Mouse (Mus musculus): ENCODE data around the gene Etv2. TPM values are rescaled to one million over a fixed set of nuclear protein-coding genes. Genes with fewer than 3 reads are reported as not detected.

The Etv2 gene
- polyA plus RNA-seq, 1 experiment from 2014 or later = not detected

GRCm38 (mm10) chr7:30649591-30650540 lies 14.2 kb upstream of the Etv2 start, which contains the start of gene Rbm42:
Gene Rbm42 (minus strand): TSS chr7:30650317.
- H3K27me3 ChIP-seq (ENCODE audit: control insufficient read depth, insufficient read depth, low read length) = no peaks in the 10 kb centered on the region
- no peaks in the 10 kb centered on the region for H3K9me3 ChIP-seq (ENCODE audit: control insufficient read depth, low read length)
- H3K4me1 ChIP-seq (ENCODE audit: control insufficient read depth, insufficient read depth, low read length) = peaks cover 6% of the 10 kb centered on the region; the same call in 1 of the 2 replicates
- H3K4me2 ChIP-seq (ENCODE audit: low read length) = peak within 1 kb of the TSS; percentile 84
- ATAC-seq (ENCODE audit: low FRiP score, low TSS enrichment) = peak; percentile 99
- H3K27ac ChIP-seq (replicated peaks; ENCODE audit: low read depth, low read length) = peak within 1 kb of the TSS; percentile 72
- peak; percentile 99 for DNase-seq
- 2% methylated on average over 59 of the region's 59 CpGs for WGBS
- H3K4me3 ChIP-seq (replicated peaks; ENCODE audit: low read depth, low read length) = peak within 1 kb of the TSS; percentile 67
- peaks cover 43% of the 10 kb centered on the region for H3K36me3 ChIP-seq (ENCODE audit: control insufficient read depth, insufficient read depth, low read length)
- H3K9ac ChIP-seq (replicated peaks; ENCODE audit: low read length) = peak within 1 kb of the TSS; percentile 78

GRCm38 (mm10) chr7:30639083-30639482 lies 3.4 kb upstream of the Etv2 start:
- H3K36me3 ChIP-seq (ENCODE audit: control insufficient read depth, insufficient read depth, low read length) = peaks cover 43% of the 10 kb centered on the region
- H3K4me1 ChIP-seq (ENCODE audit: control insufficient read depth, insufficient read depth, low read length) = 0 out of 2 replicates have a peak, but pooled peaks cover 5% of the 10 kb centered on the region
- no peak for DNase-seq
- H3K4me2 ChIP-seq (ENCODE audit: low read length) = no peak overlapping the region
- no peak for ATAC-seq (ENCODE audit: low FRiP score, low TSS enrichment)
- H3K9me3 ChIP-seq (ENCODE audit: control insufficient read depth, low read length) = no peaks in the 10 kb centered on the region
- H3K27me3 ChIP-seq (ENCODE audit: control insufficient read depth, insufficient read depth, low read length) = peaks cover 23% of the 10 kb centered on the region
- no peak overlapping the region for H3K27ac ChIP-seq (replicated peaks; ENCODE audit: low read depth, low read length)
- H3K4me3 ChIP-seq (replicated peaks; ENCODE audit: low read depth, low read length) = no peak overlapping the region
- 23% methylated on average over 4 of the region's 4 CpGs for WGBS
- H3K9ac ChIP-seq (replicated peaks; ENCODE audit: low read length) = no peak overlapping the region

GRCm38 (mm10) chr7:30636395-30636794 lies 743 bp upstream of the Etv2 start:
- Histone ChIP-seq H3K9ac (replicated peaks; ENCODE audit: low read length) (no peak overlapping the region), H3K4me1 (ENCODE audit: control insufficient read depth, insufficient read depth, low read length) (0 out of 2 replicates have a peak, but pooled peaks cover 5% of the 10 kb centered on the region), H3K4me3 (replicated peaks; ENCODE audit: low read depth, low read length) (no peak overlapping the region), H3K9me3 (ENCODE audit: control insufficient read depth, low read length) (no peaks in the 10 kb centered on the region), H3K27ac (replicated peaks; ENCODE audit: low read depth, low read length) (no peak overlapping the region), H3K36me3 (ENCODE audit: control insufficient read depth, insufficient read depth, low read length) (peaks cover 16% of the 10 kb centered on the region), H3K4me2 (ENCODE audit: low read length) (no peak overlapping the region), H3K27me3 (ENCODE audit: control insufficient read depth, insufficient read depth, low read length) (peaks cover 46% of the 10 kb centered on the region)
- 28% methylated on average over 11 of the region's 11 CpGs for WGBS
- no peak for DNase-seq
- no peak for ATAC-seq (ENCODE audit: low FRiP score, low TSS enrichment)

GRCm38 (mm10) chr7:30634621-30635020 lies 1.0 kb downstream of the Etv2 start:
- Histone ChIP-seq H3K9me3 (ENCODE audit: control insufficient read depth, low read length) (no peaks in the 10 kb centered on the region), H3K27me3 (ENCODE audit: control insufficient read depth, insufficient read depth, low read length) (peaks cover 46% of the 10 kb centered on the region), H3K4me3 (replicated peaks; ENCODE audit: low read depth, low read length) (peak overlapping the region; percentile 13), H3K36me3 (ENCODE audit: control insufficient read depth, insufficient read depth, low read length) (no peaks in the 10 kb centered on the region), H3K4me2 (ENCODE audit: low read length) (peak overlapping the region; percentile 10; the same call in 1 of the 2 replicates), H3K9ac (replicated peaks; ENCODE audit: low read length) (no peak overlapping the region), H3K4me1 (ENCODE audit: control insufficient read depth, insufficient read depth, low read length) (0 out of 2 replicates have a peak, but pooled peaks cover 5% of the 10 kb centered on the region), H3K27ac (replicated peaks; ENCODE audit: low read depth, low read length) (no peak overlapping the region)
- ATAC-seq (ENCODE audit: low FRiP score, low TSS enrichment) (peak; percentile 50; the same call in 1 of the 2 replicates), DNase-seq (peak; percentile 64)
- WGBS = under 1% methylated on average over 20 of the region's 20 CpGs

GRCm38 (mm10) chr7:30633762-30634412 lies 1.8 kb downstream of the Etv2 start:
- H3K36me3 ChIP-seq (ENCODE audit: control insufficient read depth, insufficient read depth, low read length) = no peaks in the 10 kb centered on the region
- ATAC-seq (ENCODE audit: low FRiP score, low TSS enrichment) = no peak
- peaks cover 46% of the 10 kb centered on the region for H3K27me3 ChIP-seq (ENCODE audit: control insufficient read depth, insufficient read depth, low read length)
- no peak for DNase-seq
- no peak overlapping the region for H3K9ac ChIP-seq (replicated peaks; ENCODE audit: low read length)
- no peaks in the 10 kb centered on the region for H3K9me3 ChIP-seq (ENCODE audit: control insufficient read depth, low read length)
- 0 out of 2 replicates have a peak, but pooled peaks cover 5% of the 10 kb centered on the region for H3K4me1 ChIP-seq (ENCODE audit: control insufficient read depth, insufficient read depth, low read length)
- no peak overlapping the region for H3K27ac ChIP-seq (replicated peaks; ENCODE audit: low read depth, low read length)
- WGBS = 5% methylated on average over 27 of the region's 27 CpGs
- no peak overlapping the region for H3K4me3 ChIP-seq (replicated peaks; ENCODE audit: low read depth, low read length)
- no peak overlapping the region for H3K4me2 ChIP-seq (ENCODE audit: low read length)

- H3K4me1 ChIP-seq (ENCODE audit: control insufficient read depth, insufficient read depth, low read length) = peaks cover 8% of the 10 kb centered on the region
- no peak overlapping the region for H3K9ac ChIP-seq (replicated peaks; ENCODE audit: low read length)
- H3K9me3 ChIP-seq (ENCODE audit: control insufficient read depth, low read length) = no peaks in the 10 kb centered on the region
- no peak for ATAC-seq (ENCODE audit: low FRiP score, low TSS enrichment)
- H3K4me2 ChIP-seq (ENCODE audit: low read length) = no peak overlapping the region
- no peak overlapping the region for H3K4me3 ChIP-seq (replicated peaks; ENCODE audit: low read depth, low read length)
- H3K27me3 ChIP-seq (ENCODE audit: control insufficient read depth, insufficient read depth, low read length) = peaks cover 22% of the 10 kb centered on the region
- H3K36me3 ChIP-seq (ENCODE audit: control insufficient read depth, insufficient read depth, low read length) = peaks cover 4% of the 10 kb centered on the region; the same call in 1 of the 2 replicates
- no peak for DNase-seq
- H3K27ac ChIP-seq (replicated peaks; ENCODE audit: low read depth, low read length) = no peak overlapping the region
These were observed 6.6 kb downstream of the Etv2 start for GRCm38 (mm10) chr7:30629013-30629412.

GRCm38 (mm10) chr7:30626647-30627046 lies 9.0 kb downstream of the Etv2 start:
- 85% methylated on average over 5 of the region's 5 CpGs for WGBS
- Histone ChIP-seq H3K4me3 (replicated peaks; ENCODE audit: low read depth, low read length) (no peak overlapping the region; the same call in 1 of the 2 replicates), H3K4me2 (ENCODE audit: low read length) (peak overlapping the region; percentile 97)

GRCm38 (mm10) chr7:30625530-30626384 lies 9.9 kb downstream of the Etv2 start, which contains the start of gene Cox6b1:
Gene Cox6b1 (minus strand): TSS chr7:30626151.
- Histone ChIP-seq H3K27me3 (ENCODE audit: control insufficient read depth, insufficient read depth, low read length) (no peaks in the 10 kb centered on the region), H3K36me3 (ENCODE audit: control insufficient read depth, insufficient read depth, low read length) (peaks cover 34% of the 10 kb centered on the region), H3K9me3 (ENCODE audit: control insufficient read depth, low read length) (no peaks in the 10 kb centered on the region), H3K4me2 (ENCODE audit: low read length) (peak within 1 kb of the TSS; percentile 97), H3K27ac (replicated peaks; ENCODE audit: low read depth, low read length) (0 out of 2 replicates have a peak within 1 kb of the TSS, but pooled peaks have one; percentile 14), H3K4me3 (replicated peaks; ENCODE audit: low read depth, low read length) (peak within 1 kb of the TSS; percentile 78), H3K9ac (replicated peaks; ENCODE audit: low read length) (peak within 1 kb of the TSS; percentile 80), H3K4me1 (ENCODE audit: control insufficient read depth, insufficient read depth, low read length) (peaks cover 8% of the 10 kb centered on the region)
- ATAC-seq (ENCODE audit: low FRiP score, low TSS enrichment) (peak; percentile 92), DNase-seq (peak; percentile 96)
- WGBS = 2% methylated on average over 44 of the region's 44 CpGs

More at GRCm38 (mm10) chr7:30626647-30627046, 9.0 kb downstream of the Etv2 start:
- Histone ChIP-seq H3K4me1 (ENCODE audit: control insufficient read depth, insufficient read depth, low read length) (peaks cover 8% of the 10 kb centered on the region), H3K36me3 (ENCODE audit: control insufficient read depth, insufficient read depth, low read length) (peaks cover 27% of the 10 kb centered on the region), H3K9me3 (ENCODE audit: control insufficient read depth, low read length) (no peaks in the 10 kb centered on the region), H3K27me3 (ENCODE audit: control insufficient read depth, insufficient read depth, low read length) (no peaks in the 10 kb centered on the region), H3K9ac (replicated peaks; ENCODE audit: low read length) (no peak overlapping the region), H3K27ac (replicated peaks; ENCODE audit: low read depth, low read length) (no peak overlapping the region)
- ATAC-seq (ENCODE audit: low FRiP score, low TSS enrichment) (no peak; the same call in 1 of the 2 replicates), DNase-seq (no peak)

All from midbrain, embryonic 14.5 days (tissue).